In the genomic region with DNA sequence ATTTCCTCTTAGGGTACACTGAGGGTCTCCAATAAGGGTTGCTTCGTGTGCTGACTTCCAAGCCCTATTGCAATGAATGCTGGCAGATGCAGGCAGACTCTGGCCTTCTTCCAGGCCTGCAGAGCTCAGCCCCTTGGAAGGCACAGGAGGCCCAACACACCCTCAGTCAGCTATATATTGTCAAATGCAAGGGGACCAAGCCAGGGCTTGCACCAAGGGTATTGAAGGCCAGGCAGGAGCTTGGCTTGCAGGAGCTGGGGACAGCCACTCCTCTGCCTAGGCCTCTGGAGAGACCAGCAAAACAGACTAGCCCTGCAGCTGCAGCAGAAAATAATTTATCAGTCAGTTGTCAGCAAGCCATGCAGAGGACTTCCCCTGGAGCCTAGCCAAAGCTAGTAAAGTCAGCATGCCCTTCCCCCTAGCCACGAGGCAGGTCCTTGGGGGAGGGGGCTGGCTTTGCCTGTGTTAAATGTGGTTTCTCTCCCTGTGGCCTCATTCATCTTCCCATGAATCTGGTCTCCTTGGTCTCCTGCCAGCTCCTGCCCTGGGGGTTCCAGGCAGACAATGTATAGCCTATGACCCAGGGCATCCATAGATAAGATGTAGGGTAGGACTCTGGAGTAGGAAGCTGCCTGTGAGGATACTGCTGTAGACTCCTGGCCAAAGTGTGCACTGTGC, we compare ENCODE assay signal across 8 mouse cellular contexts. TPM values are rescaled to one million over a fixed set of nuclear protein-coding genes. Genes with fewer than 3 reads are reported as not detected.
DNase-seq lines count a peak whose midpoint lies in the region; ATAC-seq and TF ChIP-seq lines count a peak whose summit lies in the region.
"Had no signal": no experiment of that assay in that cellular context is flagged by ENCODE, and none has a peak within 500 bp of the region (broad histone marks: within the 10 kb centered on the region; RNA-seq: fewer than 3 reads in every experiment).

No protein-coding gene starts in this region.

- no peaks in the 10 kb centered on the region for H3K27me3 ChIP-seq in kidney, embryonic 14.5 days (ENCODE audit: control insufficient read depth, insufficient read depth, low read length)
- no peaks in the 10 kb centered on the region for H3K27me3 ChIP-seq in heart, postnatal 0 days (ENCODE audit: control insufficient read depth, insufficient read depth, low read length)
- no peaks in the 10 kb centered on the region for H3K27me3 ChIP-seq in midbrain, embryonic 13.5 days

- no peak for TF ChIP-seq CTCF in heart, postnatal 0 days (IDR thresholded peaks at IDR 0.05; ENCODE audit: low read depth)

- no peak overlapping the region for H3K27ac ChIP-seq in kidney, embryonic 14.5 days (ENCODE audit: low read depth, low read length)
- H3K27ac ChIP-seq in heart, postnatal 0 days (ENCODE audit: low read depth) = no peak overlapping the region
- H3K27ac ChIP-seq in midbrain, embryonic 13.5 days = peak overlapping the region; percentile 60; the same call in 1 of the 2 replicates

- H3K9ac ChIP-seq in kidney, embryonic 14.5 days (ENCODE audit: low read depth, low read length) = no peak overlapping the region
- no peak overlapping the region for H3K9ac ChIP-seq in heart, postnatal 0 days (replicated peaks; ENCODE audit: low read depth, low read length)
- H3K9ac ChIP-seq in midbrain, embryonic 13.5 days (replicated peaks) = no peak overlapping the region

- WGBS in kidney, embryonic 14.5 days = 17% methylated on average over 2 of the region's 2 CpGs
- 23% methylated on average over 2 of the region's 2 CpGs for WGBS in heart, postnatal 0 days
- 37% methylated on average over 2 of the region's 2 CpGs for WGBS in midbrain, embryonic 13.5 days

- H3K4me2 ChIP-seq in kidney, embryonic 14.5 days (replicated peaks; ENCODE audit: low read depth, low read length) = no peak overlapping the region
- no peak overlapping the region for H3K4me2 ChIP-seq in heart, postnatal 0 days (ENCODE audit: low read depth, low read length)
- no peak overlapping the region for H3K4me2 ChIP-seq in midbrain, embryonic 13.5 days (replicated peaks)

- DNase-seq in kidney, adult 9 months = no peak
- peak; percentile 74 for DNase-seq in embryo, embryonic 10.5 days (ENCODE audit: low spot score)
- peak; percentile 9 for DNase-seq in heart, postnatal 0 days (ENCODE audit: low spot score)
- no peak for DNase-seq in B cell, adult 2 months
- DNase-seq: right cerebral cortex, postnatal 14 days had no signal

- H3K36me3 ChIP-seq in kidney, embryonic 14.5 days (ENCODE audit: control insufficient read depth, insufficient read depth, low read length) = no peaks in the 10 kb centered on the region
- H3K36me3 ChIP-seq in heart, postnatal 0 days (replicated peaks; ENCODE audit: control insufficient read depth, insufficient read depth, low read length) = no peaks in the 10 kb centered on the region
- H3K36me3 ChIP-seq in midbrain, embryonic 13.5 days = no peaks in the 10 kb centered on the region

- TF ChIP-seq EP300 in heart, postnatal 0 days (IDR thresholded peaks at IDR 0.05; ENCODE audit: low read depth) = no peak

- peak; percentile 76 for ATAC-seq in kidney, embryonic 14.5 days (ENCODE audit: low FRiP score, low TSS enrichment)
- no peak for ATAC-seq in heart, postnatal 0 days (ENCODE audit: insufficient read depth, low read depth)
- ATAC-seq in midbrain, embryonic 13.5 days = peak; percentile 58
- ATAC-seq in erythroid progenitor cell, adult 5-6 weeks (replicated peaks; ENCODE audit: low FRiP score, poor library complexity, severe bottlenecking) = no peak

- H3K9me3 ChIP-seq in kidney, embryonic 14.5 days (ENCODE audit: control insufficient read depth, low read length) = no peaks in the 10 kb centered on the region
- H3K9me3 ChIP-seq in heart, postnatal 0 days (replicated peaks; ENCODE audit: control insufficient read depth, low read length) = no peaks in the 10 kb centered on the region
- no peaks in the 10 kb centered on the region for H3K9me3 ChIP-seq in midbrain, embryonic 13.5 days

- H3K4me1 ChIP-seq in kidney, embryonic 14.5 days (ENCODE audit: control insufficient read depth, insufficient read depth, low read length) = peaks cover 26% of the 10 kb centered on the region; the same call in 1 of the 2 replicates
- H3K4me1 ChIP-seq in heart, postnatal 0 days (ENCODE audit: control insufficient read depth, insufficient read depth) = peaks cover 4% of the 10 kb centered on the region; the same call in 1 of the 2 replicates
- peaks cover 29% of the 10 kb centered on the region for H3K4me1 ChIP-seq in midbrain, embryonic 13.5 days (replicated peaks)

- H3K4me3 ChIP-seq in kidney, embryonic 14.5 days (ENCODE audit: low read length) = no peak overlapping the region
- H3K4me3 ChIP-seq in heart, postnatal 0 days (ENCODE audit: low read depth, low read length) = no peak overlapping the region
- H3K4me3 ChIP-seq in midbrain, embryonic 13.5 days (replicated peaks) = no peak overlapping the region

RNA-seq across cellular contexts. Expression of gene Crmp1, which starts 43.6 kb away (rescaled TPM):
- polyA plus RNA-seq in kidney, embryonic 14.5 days (2014; fragmentation: Nextera tagmentation; extraction: Ambion mirVana) = 9.7 and 12.0 TPM in 2 replicates
- 5.2 and 5.5 TPM in 2 replicates for total RNA-seq in heart, postnatal 0 days (2014; rRNA removed; ENCODE audit: low replicate concordance)
- 1.9 and 2.0 TPM in 2 replicates for polyA plus RNA-seq in heart, postnatal 0 days (2015; fragmentation: Nextera tagmentation; extraction: Ambion mirVana)
- 711 and 713 TPM in 2 replicates for polyA plus RNA-seq in midbrain, embryonic 13.5 days (2015; fragmentation: Nextera tagmentation; extraction: Ambion mirVana)
- total RNA-seq in erythroid progenitor cell, adult 5-6 weeks (2015; ENCODE audit: low replicate concordance) = not detected in 2 replicates
- total RNA-seq in erythroid progenitor cell, adult 5-6 weeks (2017; ENCODE audit: low replicate concordance) = 0.51 TPM in 1 of 2 replicates, not detected in the other

Comparison
In these comparisons a context has a peak if more than half of its experiments do, and no peak if none do; other contexts are left out.
1. ATAC-seq: peak in kidney, embryonic 14.5 days (single experiment) and midbrain, embryonic 13.5 days (single experiment); none in heart, postnatal 0 days (single experiment) and erythroid progenitor cell, adult 5-6 weeks (single experiment).
2. DNase-seq: peak in embryo, embryonic 10.5 days (single experiment) and heart, postnatal 0 days (single experiment); none in kidney, adult 9 months (single experiment) and B cell, adult 2 months (0 of 2).
3. RNA of gene Crmp1, which starts 43.6 kb away (polyA plus RNA-seq): 711 to 713 TPM in midbrain, embryonic 13.5 days; 9.7 to 12.0 TPM in kidney, embryonic 14.5 days and 1.9 to 2.0 TPM in heart, postnatal 0 days; every median in the first group is over 10 times any median in the second.